Mouse (Mus musculus) embryo, embryonic 11.5 days (tissue): ENCODE measurements around the gene Tbc1d22a.

Experiments
- DNase-seq: peaks from one replicate; pipeline ENCODE4 v3.0.0-alpha.2; 2012; ENCODE audit warnings: low read depth, low spot score

Tbc1d22a gene

DNA sequence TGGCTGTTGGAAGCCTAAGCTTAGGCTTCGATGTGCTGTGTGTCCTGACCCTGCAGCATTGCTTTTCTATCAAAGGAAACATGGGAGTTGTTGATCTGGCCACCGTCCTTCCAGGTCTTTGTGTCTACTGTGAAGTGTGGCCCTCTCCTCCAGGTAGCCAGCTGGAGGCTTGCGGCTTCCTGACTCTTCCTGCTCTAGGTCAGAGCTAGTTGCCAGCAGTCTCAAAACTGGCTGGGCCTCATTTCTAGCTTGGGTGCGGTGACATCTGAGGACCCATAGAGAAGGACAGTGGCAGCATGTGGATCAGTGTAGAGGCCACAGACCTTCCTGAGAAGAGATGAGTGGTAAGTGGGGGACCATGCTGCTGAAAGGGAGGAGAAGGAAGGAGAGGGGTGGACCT is 120.0 kb downstream of the Tbc1d22a start:
- no peak for DNase-seq

DNA sequence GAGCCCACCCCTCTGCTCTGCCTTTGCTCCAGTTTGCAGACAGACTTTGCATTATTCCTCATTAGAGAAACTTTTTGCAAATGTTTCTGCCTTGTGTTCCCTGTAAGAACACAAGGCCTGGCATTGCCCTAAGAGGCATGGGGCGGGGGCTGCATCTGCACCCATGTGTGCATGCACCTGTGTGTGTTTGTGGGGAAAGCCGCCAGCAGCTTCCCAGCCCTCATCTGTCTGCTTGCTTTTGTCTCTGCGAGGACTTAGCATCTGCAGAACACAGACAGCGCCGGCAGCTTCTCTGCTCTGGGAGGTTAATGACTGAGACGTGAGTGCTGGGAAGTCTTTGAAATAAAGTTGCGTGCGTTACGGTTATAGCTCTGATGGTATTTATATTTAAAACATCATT is 120.5 kb downstream of the Tbc1d22a start:
- DNase-seq = no peak

DNA sequence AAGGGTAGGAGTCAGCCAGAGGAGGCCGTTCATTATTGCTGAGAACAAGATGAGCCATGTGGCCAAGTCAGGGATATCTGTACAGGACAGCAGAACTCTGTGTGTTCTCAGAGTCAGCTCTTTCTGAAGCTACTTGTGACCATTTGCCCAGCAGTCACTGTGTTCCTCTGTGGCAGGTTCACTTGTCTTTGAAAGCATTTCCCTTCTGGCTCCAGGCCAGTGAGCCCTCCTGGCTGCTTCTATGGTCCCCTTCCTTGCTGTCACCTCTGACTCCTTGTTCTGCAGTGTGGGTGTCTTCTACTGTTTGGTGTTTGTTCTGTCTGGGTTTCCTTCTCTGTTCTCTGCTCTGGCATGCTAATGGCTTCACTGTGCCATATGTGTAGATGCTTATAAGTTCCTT is 121.5 kb downstream of the Tbc1d22a start:
- DNase-seq = no peak

- no peak for DNase-seq
Observed at GRCm38 (mm10) chr15:86337726-86338125, 123.5 kb downstream of the Tbc1d22a start.

- DNase-seq = no peak
Observed at GRCm38 (mm10) chr15:86339736-86340135, 125.5 kb downstream of the Tbc1d22a start.

DNA sequence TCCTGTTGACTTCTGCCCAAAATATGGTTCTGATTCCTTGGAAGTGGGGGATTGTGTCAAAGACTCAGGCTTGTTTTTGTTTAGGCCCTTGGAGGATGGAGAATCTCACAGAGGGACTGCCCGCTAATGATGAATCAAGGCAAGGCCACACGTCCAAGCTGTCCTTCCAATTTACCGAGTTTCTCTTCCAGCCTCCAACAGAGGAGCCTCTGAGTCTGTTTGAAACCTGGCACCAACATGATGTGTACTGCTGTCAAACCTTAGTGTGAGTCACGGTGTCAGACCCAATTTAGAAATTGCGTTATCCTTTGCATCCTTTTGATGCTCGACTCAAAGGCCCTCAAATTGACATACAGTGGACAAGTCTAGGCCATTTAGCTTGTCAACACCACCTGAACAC is 126.5 kb downstream of the Tbc1d22a start:
- DNase-seq = no peak

GRCm38 (mm10) chr15:86342637-86343375 is 128.5 kb downstream of the Tbc1d22a start:
- no peak for DNase-seq

DNA sequence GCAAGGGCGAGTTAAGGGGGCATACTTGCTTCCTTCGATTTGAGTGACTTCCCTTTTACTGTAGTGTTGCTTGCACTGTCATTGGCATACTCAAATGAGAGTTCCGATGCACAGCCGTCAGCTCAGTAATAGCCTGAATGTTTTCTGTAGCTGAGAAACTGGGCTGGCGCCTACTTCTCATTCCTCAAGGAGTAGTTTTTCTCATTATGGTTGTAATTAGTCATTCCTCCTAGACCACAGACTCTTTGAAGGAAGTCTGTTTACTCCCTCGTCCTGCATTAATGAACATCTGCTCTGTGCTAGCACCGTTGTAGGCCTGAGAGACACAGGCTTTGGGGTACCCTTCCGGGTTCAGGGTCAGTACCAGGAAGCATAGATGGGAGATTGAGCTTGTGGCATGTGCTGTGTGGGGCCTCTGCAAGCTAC is 130.7 kb downstream of the Tbc1d22a start:
- no peak for DNase-seq

DNA sequence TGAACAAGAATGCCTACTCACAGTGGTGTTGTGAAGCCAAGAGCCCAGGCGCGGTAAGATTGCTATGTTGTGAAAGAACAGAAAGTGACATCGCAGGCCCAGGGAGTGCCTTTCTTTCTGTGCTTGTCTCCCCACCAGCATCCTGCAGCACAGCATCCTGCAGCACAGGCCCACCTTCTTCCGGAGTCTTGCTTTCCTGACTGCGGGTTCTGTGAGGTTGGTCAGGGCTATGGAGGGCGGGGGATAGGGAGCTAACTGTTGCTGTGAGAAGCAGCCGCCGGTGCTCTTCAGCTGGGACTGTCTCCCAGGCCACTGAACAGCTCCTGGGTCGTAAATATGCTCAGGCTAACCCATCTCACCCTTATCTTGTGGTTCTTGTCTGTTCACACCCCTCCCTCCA is 131.6 kb downstream of the Tbc1d22a start:
- no peak for DNase-seq

DNA sequence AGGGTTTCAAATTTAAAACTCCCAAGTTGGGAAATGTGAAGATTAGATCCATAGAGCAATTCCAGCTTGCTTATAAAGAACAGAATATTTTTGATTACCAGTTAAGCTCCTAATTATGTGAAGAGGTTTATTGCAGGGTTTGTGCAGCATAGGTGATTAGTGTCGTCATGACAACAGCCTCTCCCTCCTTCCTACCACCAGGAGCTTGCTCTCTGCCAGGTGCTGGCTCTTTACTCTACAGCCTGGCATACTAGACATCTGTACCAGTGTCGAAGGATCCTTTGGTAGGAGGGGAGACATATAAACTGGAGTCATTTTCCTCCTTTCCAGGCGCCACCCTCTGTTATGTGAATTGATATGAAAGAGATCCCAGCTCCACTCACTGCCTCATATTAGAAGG is 132.3 kb downstream of the Tbc1d22a start:
- no peak for DNase-seq

DNA sequence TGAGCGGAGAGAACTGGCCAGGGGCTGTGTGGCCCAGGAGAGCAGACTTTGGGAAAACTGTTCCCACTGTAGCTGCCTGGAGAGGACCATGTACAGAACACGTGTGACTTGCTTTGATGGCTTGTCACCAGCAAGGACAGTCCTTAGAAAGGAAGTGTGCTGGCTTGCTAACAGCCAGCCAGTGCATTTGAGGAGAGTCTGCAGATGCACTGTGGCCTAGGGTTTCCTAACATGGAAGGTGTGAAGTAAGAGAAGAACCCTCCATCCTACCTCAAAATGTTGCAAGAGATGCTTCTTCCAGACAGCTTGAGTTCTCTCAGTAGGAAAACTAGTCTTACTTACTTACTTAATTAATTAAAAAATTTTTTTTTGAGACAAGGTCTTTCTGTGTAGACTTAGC is 140.7 kb downstream of the Tbc1d22a start:
- DNase-seq = no peak

- DNase-seq = no peak
Observed at GRCm38 (mm10) chr15:86355857-86356256, 141.6 kb downstream of the Tbc1d22a start.

GRCm38 (mm10) chr15:86360376-86360775 is 146.1 kb downstream of the Tbc1d22a start:
- no peak for DNase-seq

GRCm38 (mm10) chr15:86362306-86363150 is 148.3 kb downstream of the Tbc1d22a start:
- no peak for DNase-seq

DNA sequence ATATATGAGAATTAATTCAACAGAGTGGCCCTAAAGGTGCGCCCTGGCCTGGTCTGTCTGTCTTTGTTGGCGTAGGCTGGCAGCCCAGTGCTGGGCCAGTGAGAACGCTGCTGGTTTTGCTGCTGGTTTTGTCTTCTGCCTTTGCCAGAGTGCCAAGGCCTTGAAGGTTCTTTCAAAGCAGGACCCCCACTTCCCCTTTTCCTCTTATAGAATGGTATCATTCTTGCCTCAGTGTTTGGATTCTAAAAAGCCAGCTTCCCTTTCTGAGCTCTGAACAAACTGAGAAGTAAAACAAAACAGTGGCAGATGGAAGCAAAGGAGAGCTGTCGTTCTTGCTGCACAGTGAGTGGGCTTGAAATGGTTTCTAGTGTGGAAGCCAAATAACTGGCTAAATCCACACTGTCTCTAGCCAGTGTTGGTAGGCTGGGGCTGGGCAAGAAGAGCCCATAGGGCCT is 149.6 kb downstream of the Tbc1d22a start:
- DNase-seq = no peak

DNA sequence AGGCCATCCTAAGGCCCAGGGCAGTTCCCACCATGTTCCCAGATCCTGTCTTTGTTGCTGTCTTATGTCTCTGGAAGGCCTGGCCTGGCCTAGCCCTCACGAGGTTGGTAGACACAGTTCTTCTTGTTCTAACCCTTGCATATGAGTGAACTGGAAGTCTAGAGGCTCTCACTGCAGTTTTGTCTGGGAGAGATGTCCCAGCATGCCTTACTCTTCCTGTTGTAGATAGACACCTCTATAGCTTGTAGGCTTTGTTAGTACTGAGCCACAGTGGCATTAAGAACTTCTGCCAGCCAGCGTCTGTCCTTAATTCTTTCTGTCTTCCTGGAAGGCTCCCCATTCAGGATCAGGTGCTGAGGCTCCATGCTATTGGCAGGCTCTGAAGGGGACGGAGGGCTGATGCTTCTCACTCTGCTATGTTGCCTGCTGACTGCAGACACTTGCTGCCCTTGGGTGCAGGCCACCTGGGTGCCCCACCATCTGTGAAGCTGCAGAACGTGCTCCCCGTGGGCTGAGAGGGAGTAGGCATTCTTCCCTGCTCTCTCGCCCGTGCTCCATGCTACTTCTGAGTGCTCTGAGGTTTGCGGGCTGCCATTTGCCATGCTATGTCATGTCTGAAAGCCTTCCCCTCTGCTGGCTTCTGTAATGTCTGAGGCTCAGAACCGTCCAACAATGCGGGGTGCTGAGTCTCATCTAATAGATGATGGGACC is 150.8 kb downstream of the Tbc1d22a start:
- DNase-seq = no peak

GRCm38 (mm10) chr15:86366726-86367125 is 152.5 kb downstream of the Tbc1d22a start:
- no peak for DNase-seq

DNA sequence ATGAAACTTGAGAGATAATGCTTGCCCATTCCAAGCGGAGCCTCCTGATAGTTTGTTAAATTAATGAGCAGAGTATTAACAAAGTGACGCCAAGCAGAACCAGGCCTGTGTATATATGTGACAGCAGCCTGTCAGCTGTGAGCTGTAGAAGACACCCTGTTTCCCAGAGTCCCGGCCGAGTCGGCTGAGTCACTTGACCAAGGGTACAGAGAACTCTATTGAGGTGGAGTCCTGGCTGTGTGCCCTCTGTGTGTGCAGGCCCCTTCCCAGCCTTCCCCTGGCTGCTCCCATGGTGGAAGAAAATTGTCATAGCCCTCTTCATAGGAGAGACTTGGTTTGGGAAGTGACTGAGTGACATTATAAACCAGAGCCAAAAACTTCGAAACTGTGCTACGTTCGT is 153.0 kb downstream of the Tbc1d22a start:
- DNase-seq = no peak

- no peak for DNase-seq
Observed at GRCm38 (mm10) chr15:86370846-86371245, 156.6 kb downstream of the Tbc1d22a start.

GRCm38 (mm10) chr15:86375262-86375661 is 161.0 kb downstream of the Tbc1d22a start:
- DNase-seq = no peak

- no peak for DNase-seq
Observed at GRCm38 (mm10) chr15:86375860-86376394, 161.7 kb downstream of the Tbc1d22a start.

GRCm38 (mm10) chr15:86383278-86383677 is 169.0 kb downstream of the Tbc1d22a start:
- no peak for DNase-seq
